Mouse (Mus musculus): ENCODE data around the gene Shisa4.

Gene Shisa4

DNA sequence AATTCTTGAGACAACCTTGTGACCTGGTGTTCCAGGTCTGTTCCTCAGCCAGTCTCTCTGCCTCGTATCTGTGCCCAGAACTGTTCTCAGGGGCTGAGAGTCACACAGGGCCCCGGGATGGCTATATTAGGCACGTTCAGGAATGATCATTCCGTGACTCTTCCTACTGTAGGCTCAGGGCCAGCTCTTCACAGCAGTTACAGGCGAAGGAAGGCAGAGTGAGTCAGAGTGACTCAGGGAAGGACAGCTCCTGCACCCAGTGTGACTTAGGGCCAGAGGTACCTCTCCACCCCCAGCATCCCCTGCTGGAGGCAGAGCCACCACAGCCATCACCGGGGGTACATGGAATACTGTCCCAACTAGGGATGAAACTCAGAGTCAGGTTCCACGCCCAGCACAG lies 8.0 kb downstream of the Shisa4 start:
- peak; percentile 81 for DNase-seq (ENCODE audit: low read depth, low spot score)

DNA sequence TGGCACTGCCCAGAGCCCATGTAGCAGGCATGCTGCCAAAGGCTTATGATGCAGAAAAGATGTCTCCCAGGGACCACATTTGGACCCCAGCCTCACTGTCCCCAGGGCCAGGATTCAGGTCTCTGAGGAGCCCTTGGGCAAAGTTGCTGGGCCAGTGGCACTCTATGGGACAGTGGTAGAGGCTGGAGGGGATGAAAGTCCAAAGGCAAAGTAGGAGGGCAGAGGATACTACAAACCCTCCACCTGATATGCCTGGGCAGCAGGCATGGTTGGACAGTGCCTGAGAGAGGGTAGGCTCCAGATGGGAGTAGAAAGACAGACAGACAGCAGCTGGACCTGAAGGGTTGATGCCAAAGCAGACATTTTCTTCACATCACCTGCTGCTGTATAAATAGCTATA lies 8.7 kb downstream of the Shisa4 start:
- no peak for DNase-seq (ENCODE audit: low read depth, low spot score)

- DNase-seq (ENCODE audit: low read depth, low spot score): no peak
Observed at GRCm38 (mm10) chr1:135363446-135363845, 11.6 kb downstream of the Shisa4 start.

DNA sequence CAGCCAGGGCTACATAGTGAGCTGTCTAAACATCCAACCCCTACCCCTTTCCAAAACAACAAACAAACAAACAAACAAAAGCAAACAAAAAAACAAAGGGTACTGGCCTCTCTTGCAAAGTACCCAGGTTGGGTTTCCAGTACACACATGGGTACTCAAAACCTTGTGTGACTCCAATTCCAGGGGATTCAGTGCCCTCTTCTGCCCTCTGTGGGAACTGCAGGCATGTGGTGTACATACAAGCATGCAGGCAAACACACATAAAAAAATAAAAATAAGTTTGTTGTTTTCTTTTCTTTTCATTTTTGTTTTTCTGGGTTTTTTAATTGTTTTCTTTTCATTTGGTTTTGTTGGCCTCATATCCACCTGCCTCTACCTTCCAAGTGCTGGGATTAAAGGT lies 12.9 kb downstream of the Shisa4 start:
- DNase-seq (ENCODE audit: low read depth, low spot score): no peak

DNA sequence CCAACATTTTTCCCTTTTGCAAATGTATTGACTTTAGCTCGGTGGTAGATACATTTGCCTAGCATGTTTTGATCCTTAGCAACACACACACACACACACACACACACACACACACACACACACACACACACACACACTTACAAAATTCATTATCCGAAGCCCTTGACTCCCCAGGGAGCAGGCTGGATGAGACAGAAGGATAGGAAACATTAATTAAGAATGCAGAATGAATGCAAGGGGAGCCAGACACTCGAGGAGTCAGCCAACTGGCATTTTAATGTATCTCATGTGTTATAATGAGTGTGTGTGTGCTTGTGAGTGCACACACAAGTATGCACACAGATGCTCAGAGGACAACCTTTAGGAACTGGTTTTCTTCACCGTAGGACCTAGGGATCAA lies 13.5 kb downstream of the Shisa4 start:
- DNase-seq (ENCODE audit: low read depth, low spot score): no peak

DNA sequence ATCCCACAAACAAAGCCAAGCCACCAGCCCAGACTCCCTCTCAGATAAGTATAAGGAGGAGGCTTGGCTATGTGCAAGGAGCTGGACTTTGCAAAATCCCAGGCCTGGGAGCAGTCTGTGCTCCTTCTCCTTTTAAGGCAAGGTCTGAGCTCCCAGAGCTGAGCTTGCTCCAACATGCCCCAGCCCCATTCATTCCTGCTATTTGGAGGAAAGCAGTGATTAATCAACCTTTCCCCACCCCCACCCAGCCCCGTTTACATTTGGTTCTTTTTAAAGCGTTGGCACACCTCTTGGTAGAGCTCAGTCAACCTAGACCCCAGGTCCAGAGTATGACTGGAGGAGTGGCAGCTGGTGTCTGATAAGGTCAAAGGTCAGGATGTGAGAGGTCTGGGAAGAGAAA lies 16.0 kb downstream of the Shisa4 start:
- DNase-seq (ENCODE audit: low read depth, low spot score): no peak

- no peak for DNase-seq (ENCODE audit: low read depth, low spot score)
Observed at GRCm38 (mm10) chr1:135351953-135352352, 23.1 kb downstream of the Shisa4 start.

DNA sequence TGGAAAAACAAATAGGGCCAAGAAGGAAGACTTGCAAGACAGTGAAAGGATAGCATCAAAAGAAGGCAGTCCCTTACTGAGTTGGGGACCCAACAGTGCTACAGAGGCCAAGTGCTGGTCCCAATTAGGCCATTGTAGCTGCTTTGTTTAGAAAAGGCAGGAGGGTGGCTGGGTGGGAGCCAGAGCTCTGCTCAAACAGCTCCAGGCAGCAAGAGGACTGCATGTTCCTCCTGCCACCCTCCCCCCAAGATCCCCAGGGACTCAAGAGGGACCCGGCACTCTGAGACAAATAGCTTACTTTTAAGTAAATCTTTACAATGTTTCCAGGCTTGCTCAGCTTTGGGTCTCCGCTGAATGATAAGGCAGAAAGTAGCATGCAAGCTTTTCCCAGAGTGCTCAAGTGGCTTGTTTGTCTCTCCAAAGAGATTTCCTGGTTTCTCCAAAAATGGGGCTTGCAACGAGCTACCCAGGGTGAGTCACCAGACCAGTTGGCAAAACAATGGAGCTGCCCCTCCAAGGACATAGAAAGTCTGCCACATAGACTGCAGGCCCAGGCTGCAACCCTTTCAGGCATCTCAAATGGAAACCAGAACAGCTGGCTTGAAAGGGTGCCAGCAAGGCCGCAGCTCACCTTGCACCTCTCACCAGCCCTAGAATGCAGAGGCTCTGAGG lies 27.4 kb downstream of the Shisa4 start:
- DNase-seq (ENCODE audit: low read depth, low spot score): peak; percentile 39

GRCm38 (mm10) chr1:135346891-135347290 lies 28.1 kb downstream of the Shisa4 start:
- no peak for DNase-seq (ENCODE audit: low read depth, low spot score)

DNA sequence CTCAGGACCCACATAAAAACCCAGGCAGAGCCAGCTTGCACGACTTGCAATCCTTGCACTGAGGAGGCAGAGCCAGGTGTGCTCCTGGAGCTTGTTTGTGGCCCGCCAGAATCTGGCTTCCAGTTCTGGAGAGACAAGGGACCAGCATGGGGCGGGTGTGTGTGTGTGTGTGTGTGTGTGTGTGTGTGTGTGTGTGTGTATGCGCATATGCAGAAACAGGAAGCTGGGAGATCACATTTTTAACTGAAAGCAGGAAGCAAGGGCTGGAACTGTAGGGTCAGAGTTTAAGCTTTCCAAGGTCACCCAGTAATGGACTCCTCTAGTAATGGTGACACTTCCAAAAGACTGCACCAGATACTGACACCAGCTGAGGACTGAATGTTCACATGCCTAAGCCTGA lies 31.0 kb downstream of the Shisa4 start:
- no peak for DNase-seq (ENCODE audit: low read depth, low spot score)

DNA sequence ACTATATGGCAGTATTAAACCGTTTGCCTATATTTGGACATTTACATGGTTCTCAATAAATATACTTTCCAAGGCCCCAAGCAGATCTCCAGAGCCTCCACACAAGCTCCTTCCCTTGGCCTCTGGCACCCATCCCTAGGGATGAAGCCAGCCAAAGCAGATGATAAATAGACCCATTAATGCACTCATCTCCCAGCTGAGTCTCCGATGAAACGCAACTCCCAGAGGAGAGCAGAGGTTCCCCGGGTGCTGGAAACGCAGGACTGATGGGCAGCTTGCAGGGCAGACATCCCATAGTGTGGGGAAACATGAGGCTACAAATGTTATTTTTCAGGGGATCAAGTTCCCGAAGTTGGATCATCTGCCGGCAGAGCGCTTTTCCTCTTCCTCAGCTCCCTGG lies 33.1 kb downstream of the Shisa4 start:
- DNase-seq (ENCODE audit: low read depth, low spot score): no peak

- DNase-seq (ENCODE audit: low read depth, low spot score): no peak
Observed at GRCm38 (mm10) chr1:135330578-135330977, 44.5 kb downstream of the Shisa4 start.

DNA sequence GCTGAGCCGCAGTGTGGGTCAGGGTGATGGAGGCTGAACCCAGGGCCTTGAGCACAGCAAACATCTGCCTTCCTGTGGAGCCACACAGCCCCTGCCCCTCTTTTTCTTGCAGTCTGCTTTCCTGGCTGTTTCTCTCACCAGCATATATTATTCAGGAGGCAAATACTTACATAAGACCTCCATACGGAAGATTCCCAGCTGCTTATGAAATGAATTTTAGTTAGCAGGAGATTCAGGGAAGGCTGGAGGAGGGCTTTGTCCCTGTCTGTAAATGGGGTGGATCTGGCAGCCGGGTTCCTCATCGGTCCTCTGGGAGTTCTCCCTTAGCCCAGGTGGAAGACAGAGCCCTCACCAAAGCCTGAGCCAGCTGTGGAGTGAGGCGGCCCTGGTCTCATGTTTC lies 46.7 kb downstream of the Shisa4 start:
- DNase-seq (ENCODE audit: low read depth, low spot score): peak; percentile 54

DNA sequence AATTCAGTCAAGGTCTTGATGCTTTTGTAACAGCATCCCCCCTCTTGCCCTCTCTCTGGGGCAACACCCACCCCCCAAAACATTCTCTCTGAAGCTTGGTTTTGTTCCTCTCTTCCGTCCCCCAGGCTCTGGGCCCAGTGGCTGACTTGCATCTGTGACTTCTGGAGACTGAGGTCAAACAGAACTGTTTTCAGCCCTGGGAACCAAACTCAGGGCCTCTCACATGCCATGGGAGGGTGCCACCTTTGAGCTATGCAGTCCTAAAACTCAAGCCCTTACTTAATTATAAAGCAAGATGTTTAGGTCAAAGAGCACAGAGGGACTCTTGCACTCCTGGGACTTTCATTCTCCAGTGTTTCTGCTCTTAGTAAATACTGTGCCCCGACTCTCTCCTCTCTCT lies 49.1 kb downstream of the Shisa4 start:
- DNase-seq (ENCODE audit: low read depth, low spot score): no peak

DNA sequence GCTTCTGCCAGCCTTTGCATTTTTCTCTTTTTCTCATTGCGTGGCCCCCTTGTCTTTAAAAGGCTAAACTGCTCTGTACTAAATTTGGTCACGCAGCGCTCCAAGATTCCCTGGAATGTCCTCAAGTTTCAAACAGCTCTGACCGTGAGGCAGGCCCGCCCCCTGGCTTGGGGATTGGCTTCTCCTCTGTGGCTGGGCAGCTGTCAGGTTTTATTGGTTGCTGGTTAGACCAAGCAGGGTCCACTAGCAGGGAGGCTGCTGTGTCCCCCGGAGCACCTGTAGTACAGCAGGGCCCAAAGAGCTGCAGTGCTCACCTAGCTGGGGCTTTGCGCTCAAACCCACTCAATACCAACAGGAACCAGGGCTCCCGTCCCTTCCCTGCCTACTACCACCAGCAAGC lies 50.5 kb downstream of the Shisa4 start, which contains the start of gene Lmod1:
Gene Lmod1 (plus strand): TSS at position 237 of the 400 bp plus-strand sequence.
- DNase-seq (ENCODE audit: low read depth, low spot score): no peak

DNA sequence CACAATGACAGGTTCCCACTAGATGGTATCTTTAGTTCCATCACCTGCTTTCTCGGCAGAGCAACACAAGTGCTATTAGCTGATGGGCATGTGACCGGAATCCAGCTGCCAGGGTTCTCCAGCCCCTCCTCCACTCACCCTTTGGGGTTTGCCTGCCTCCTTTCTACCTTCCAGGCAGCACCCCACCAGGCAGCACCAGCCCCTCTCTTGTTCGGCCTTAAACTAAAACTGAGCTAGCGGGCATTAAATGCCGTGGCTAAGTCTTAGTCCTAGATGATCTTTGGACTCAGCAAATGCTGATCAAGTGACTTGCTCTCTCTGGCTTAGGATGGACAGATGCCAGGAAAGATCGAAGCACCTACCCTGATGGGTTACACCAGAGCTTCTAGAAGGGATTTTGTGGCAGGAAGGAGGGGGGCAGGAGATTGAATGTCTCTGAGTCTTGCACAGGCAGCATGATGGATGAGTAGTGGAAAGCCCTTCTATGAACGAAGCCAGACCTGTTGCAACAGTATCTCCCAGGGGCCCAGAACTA lies 51.6 kb downstream of the Shisa4 start:
- no peak for DNase-seq (ENCODE audit: low read depth, low spot score)
